Mouse (Mus musculus): ENCODE results near the gene Gm11027. TPM values are rescaled to one million over a fixed set of nuclear protein-coding genes. Genes with fewer than 3 reads are reported as not detected.
"Not testable (repeated sequence)": the region's sequence is repeated elsewhere in the genome, so short reads cannot be mapped to it uniquely, and the experiment has no call there.

Gene Gm11027
- polyA plus RNA-seq (2012; rRNA removed): not detected in 2 replicates

DNA sequence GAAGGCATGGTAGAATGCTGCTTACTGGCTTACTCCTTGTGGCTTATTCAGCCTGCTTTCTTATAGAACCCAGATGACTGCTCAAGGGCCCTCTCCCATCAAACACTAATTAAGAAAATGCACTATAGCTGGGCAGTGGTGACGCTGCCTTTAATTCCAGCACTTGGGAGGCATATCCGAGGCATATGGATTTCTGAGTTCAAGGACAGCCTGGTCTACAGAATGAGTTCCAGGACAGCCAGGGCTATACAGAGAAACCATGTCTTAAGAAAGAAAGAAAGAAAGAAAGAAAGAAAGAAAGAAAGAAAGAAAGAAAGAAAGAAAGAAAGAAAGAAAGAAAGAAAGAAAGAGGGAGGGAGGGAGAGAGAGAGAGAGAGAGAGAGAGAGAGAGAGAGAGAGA lies at the start of gene Gm11027:
Gm11027 (plus strand) TSS at position 301 of the 400 bp plus-strand sequence.
- DNase-seq (ENCODE audit: low read depth in 1 of 2, low spot score in 2 of 2); H3K27me3 ChIP-seq (ENCODE audit: control insufficient read depth, insufficient read depth, low read length); H3K4me1 ChIP-seq (ENCODE audit: control insufficient read depth, insufficient read depth, insufficient read length); H3K4me3 ChIP-seq (ENCODE audit: extremely low read depth, insufficient read depth, insufficient read length); H3K27ac ChIP-seq (ENCODE audit: insufficient read depth, low read length); H3K36me3 ChIP-seq (ENCODE audit: control insufficient read depth, insufficient read depth, low read length): not testable (repeated sequence)
- 94% methylated on average over 2 of the region's 2 CpGs for WGBS

DNA sequence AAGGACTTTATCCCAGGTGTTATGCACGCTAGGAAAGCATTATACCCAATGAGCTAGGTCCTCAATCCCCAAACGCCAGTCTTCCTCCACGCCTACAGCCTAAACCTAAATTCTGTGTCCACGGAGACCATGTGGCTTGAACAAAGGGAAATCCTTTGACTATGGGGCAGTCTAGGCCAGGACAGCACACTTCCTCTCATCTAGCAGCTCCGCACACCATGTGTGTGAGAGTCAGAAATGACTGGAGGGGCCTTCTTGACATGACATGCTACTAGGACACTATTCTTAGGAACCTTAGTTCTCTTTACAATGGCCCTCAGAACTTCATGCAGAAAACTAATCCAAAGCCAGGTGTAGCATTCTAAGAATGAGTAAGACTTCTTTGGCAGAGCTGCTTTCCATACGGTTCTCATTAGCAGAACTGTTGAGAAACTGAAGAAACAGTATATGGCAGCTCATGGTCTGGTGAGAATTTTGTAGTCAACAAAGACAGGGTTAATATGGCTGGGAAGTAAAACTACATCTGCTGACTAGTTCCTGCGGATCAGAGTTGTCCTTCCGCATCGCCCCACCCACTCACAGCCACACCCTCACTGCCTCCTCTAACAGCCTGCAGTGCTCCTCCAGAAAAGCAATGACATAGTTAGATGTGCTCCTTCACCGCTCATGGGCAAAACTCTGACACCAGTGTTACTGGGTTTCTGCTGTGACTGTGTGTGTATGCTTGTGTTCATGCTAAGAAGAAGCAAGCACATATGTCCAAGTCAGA lies 48.7 kb upstream of the Gm11027 start:
- Histone ChIP-seq H3K4me1 (ENCODE audit: control insufficient read depth, insufficient read depth, insufficient read length) (no peaks in the 10 kb centered on the region), H3K27ac (ENCODE audit: insufficient read depth, low read length) (no peak overlapping the region), H3K27me3 (ENCODE audit: control insufficient read depth, insufficient read depth, low read length) (no peaks in the 10 kb centered on the region), H3K4me3 (ENCODE audit: extremely low read depth, insufficient read depth, insufficient read length) (no peak overlapping the region), H3K36me3 (ENCODE audit: control insufficient read depth, insufficient read depth, low read length) (no peaks in the 10 kb centered on the region)
- TF ChIP-seq POLR2A (IDR thresholded peaks at IDR 0.05; ENCODE audit: low read depth, low read length) (no peak), CTCF (IDR thresholded peaks at IDR 0.05; ENCODE audit: extremely low read depth, insufficient read depth, insufficient read length, insufficient replicate concordance) (no peak)
- DNase-seq (ENCODE audit: low read depth in 1 of 2, low spot score in 2 of 2): no peak
- 90% methylated on average over 10 of the region's 10 CpGs for whole genome bisulfite sequencing

DNA sequence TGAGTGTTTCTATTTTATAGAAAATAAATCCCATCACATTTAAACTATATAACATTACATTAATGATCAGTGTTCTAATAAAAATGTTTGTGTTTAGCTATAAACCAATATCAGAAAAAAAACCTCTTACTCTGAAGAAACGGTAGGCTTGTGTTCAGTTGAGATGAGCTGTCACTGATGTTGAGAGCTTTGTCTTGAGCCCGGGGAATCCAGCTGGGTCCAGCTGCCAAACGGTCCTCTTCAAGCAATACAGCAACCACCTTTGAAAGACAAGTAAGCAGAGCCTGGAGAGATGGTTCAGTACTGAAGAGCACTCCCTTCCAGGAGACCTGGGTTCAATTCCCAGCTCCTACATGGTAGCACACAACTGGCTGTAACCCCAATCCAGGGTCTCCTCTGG lies 45.7 kb upstream of the Gm11027 start:
- H3K4me3 ChIP-seq (ENCODE audit: extremely low read depth, insufficient read depth, insufficient read length): no peak overlapping the region
- WGBS: 88% methylated on average over 3 of the region's 3 CpGs
- no peaks in the 10 kb centered on the region for H3K4me1 ChIP-seq (ENCODE audit: control insufficient read depth, insufficient read depth, insufficient read length)

GRCm38 (mm10) chr12:116231612-116232011 lies 43.6 kb upstream of the Gm11027 start:
- TF ChIP-seq CTCF (IDR thresholded peaks at IDR 0.05; ENCODE audit: extremely low read depth, insufficient read depth, insufficient read length, insufficient replicate concordance) (no peak), POLR2A (IDR thresholded peaks at IDR 0.05; ENCODE audit: low read depth, low read length) (no peak)
- Histone ChIP-seq H3K36me3 (ENCODE audit: control insufficient read depth, insufficient read depth, low read length) (no peaks in the 10 kb centered on the region), H3K27ac (ENCODE audit: insufficient read depth, low read length) (peak overlapping the region; percentile 5; the same call in 1 of the 2 replicates), H3K4me1 (ENCODE audit: control insufficient read depth, insufficient read depth, insufficient read length) (no peaks in the 10 kb centered on the region), H3K4me3 (ENCODE audit: extremely low read depth, insufficient read depth, insufficient read length) (no peak overlapping the region), H3K27me3 (ENCODE audit: control insufficient read depth, insufficient read depth, low read length) (no peaks in the 10 kb centered on the region)
- peak in 1 of 2 experiments; percentile 14 for DNase-seq (ENCODE audit: low read depth in 1 of 2, low spot score in 2 of 2)
- 83% methylated on average over 12 of the region's 12 CpGs for WGBS

More for the DNA sequence above, 45.7 kb upstream of the Gm11027 start:
- H3K36me3 ChIP-seq (ENCODE audit: control insufficient read depth, insufficient read depth, low read length): no peaks in the 10 kb centered on the region
- no peak for TF ChIP-seq CTCF (IDR thresholded peaks at IDR 0.05; ENCODE audit: extremely low read depth, insufficient read depth, insufficient read length, insufficient replicate concordance)
- TF ChIP-seq POLR2A (IDR thresholded peaks at IDR 0.05; ENCODE audit: low read depth, low read length): no peak
- H3K27ac ChIP-seq (ENCODE audit: insufficient read depth, low read length): no peak overlapping the region
- no peak for DNase-seq (ENCODE audit: low read depth in 1 of 2, low spot score in 2 of 2)
- H3K27me3 ChIP-seq (ENCODE audit: control insufficient read depth, insufficient read depth, low read length): no peaks in the 10 kb centered on the region

DNA sequence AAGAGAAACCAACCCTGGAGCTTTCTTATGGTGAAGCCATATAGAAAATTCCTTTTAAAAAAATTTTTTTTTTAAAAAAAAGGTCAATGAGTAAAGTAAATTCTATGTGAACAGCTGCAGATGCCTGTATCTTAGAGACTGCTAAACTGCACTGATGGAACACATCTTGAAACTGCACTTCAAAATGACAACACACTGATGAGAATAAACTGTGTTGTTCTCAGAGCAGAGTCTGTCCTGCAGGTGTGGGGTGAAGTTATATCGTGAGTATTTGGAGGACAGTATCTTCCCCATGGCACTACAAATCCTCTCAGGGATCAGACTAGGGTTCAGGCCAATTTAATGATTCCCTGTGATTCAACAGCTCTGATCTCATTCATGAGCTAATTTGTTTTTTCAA lies 43.1 kb upstream of the Gm11027 start:
- TF ChIP-seq CTCF (IDR thresholded peaks at IDR 0.05; ENCODE audit: extremely low read depth, insufficient read depth, insufficient read length, insufficient replicate concordance) (no peak), POLR2A (IDR thresholded peaks at IDR 0.05; ENCODE audit: low read depth, low read length) (no peak)
- Histone ChIP-seq H3K36me3 (ENCODE audit: control insufficient read depth, insufficient read depth, low read length) (no peaks in the 10 kb centered on the region), H3K27ac (ENCODE audit: insufficient read depth, low read length) (peak overlapping the region; percentile 5; the same call in 1 of the 2 replicates), H3K4me3 (ENCODE audit: extremely low read depth, insufficient read depth, insufficient read length) (no peak overlapping the region), H3K4me1 (ENCODE audit: control insufficient read depth, insufficient read depth, insufficient read length) (no peaks in the 10 kb centered on the region), H3K27me3 (ENCODE audit: control insufficient read depth, insufficient read depth, low read length) (no peaks in the 10 kb centered on the region)
- no peak for DNase-seq (ENCODE audit: low read depth in 1 of 2, low spot score in 2 of 2)
- WGBS: 93% methylated on average over 1 of the region's 1 CpGs

GRCm38 (mm10) chr12:116235356-116235755 lies 39.8 kb upstream of the Gm11027 start:
- H3K4me1 ChIP-seq (ENCODE audit: control insufficient read depth, insufficient read depth, insufficient read length): no peaks in the 10 kb centered on the region
- H3K4me3 ChIP-seq (ENCODE audit: extremely low read depth, insufficient read depth, insufficient read length): no peak overlapping the region
- 86% methylated on average over 4 of the region's 4 CpGs for WGBS
- no peak for DNase-seq (ENCODE audit: low read depth in 1 of 2, low spot score in 2 of 2)
- H3K27me3 ChIP-seq (ENCODE audit: control insufficient read depth, insufficient read depth, low read length): no peaks in the 10 kb centered on the region
- H3K36me3 ChIP-seq (ENCODE audit: control insufficient read depth, insufficient read depth, low read length): no peaks in the 10 kb centered on the region
- TF ChIP-seq CTCF (IDR thresholded peaks at IDR 0.05; ENCODE audit: extremely low read depth, insufficient read depth, insufficient read length, insufficient replicate concordance): peak; percentile 14; the same call in 1 of the 2 replicates
- TF ChIP-seq POLR2A (IDR thresholded peaks at IDR 0.05; ENCODE audit: low read depth, low read length): no peak
- H3K27ac ChIP-seq (ENCODE audit: insufficient read depth, low read length): no peak overlapping the region

DNA sequence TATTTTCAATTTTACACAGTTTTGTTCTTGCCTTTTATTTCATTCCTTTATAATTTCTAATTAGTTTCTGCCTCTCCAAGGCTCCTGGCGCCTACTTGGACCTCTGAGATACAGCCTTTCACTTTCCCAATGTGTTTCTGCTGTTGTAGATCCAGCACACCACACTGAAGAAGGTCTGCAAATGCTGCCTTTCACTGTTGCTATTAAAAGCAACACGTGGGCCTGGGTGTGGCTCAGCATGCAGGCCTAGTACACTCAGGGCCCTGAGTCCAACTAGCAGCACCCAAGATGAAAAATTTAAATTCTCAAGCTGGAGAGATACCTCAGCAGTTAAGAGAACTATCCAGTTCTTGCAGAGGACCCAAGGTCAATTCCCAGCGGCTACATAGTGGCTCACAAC lies 38.5 kb upstream of the Gm11027 start:
- DNase-seq (ENCODE audit: low read depth in 1 of 2, low spot score in 2 of 2): no peak
- Histone ChIP-seq H3K36me3 (ENCODE audit: control insufficient read depth, insufficient read depth, low read length) (no peaks in the 10 kb centered on the region), H3K27me3 (ENCODE audit: control insufficient read depth, insufficient read depth, low read length) (no peaks in the 10 kb centered on the region), H3K4me1 (ENCODE audit: control insufficient read depth, insufficient read depth, insufficient read length) (no peaks in the 10 kb centered on the region), H3K4me3 (ENCODE audit: extremely low read depth, insufficient read depth, insufficient read length) (no peak overlapping the region), H3K27ac (ENCODE audit: insufficient read depth, low read length) (no peak overlapping the region)
- TF ChIP-seq CTCF (IDR thresholded peaks at IDR 0.05; ENCODE audit: extremely low read depth, insufficient read depth, insufficient read length, insufficient replicate concordance) (no peak), POLR2A (IDR thresholded peaks at IDR 0.05; ENCODE audit: low read depth, low read length) (no peak)
- 88% methylated on average over 3 of the region's 3 CpGs for WGBS
